Mouse (Mus musculus) hindbrain, embryonic 16.5 days (tissue): ENCODE data around the gene Pclaf. TPM values are rescaled to one million over a fixed set of nuclear protein-coding genes. Genes with fewer than 3 reads are reported as not detected.

Source experiments
- ATAC-seq: fragments of 200-750 bp; cut with Nextera tagmentation; 2 replicates; pipeline ENCODE4 v1.8.0; 2017; ENCODE audit warnings: moderate TSS enrichment, moderate library complexity
- H3K27ac ChIP-seq: fragments of 300-500 bp; sonication (generic); 2 replicates; pipeline ENCODE4 v1.5.1; 2014; ENCODE audit warnings: low read depth, mild to moderate bottlenecking, control low read depth, low read length, moderate library complexity
- H3K27me3 ChIP-seq: fragments of 300-500 bp; sonication (generic); replicated peaks from 2 replicates; pipeline ENCODE4 v1.6.1; 2014; ENCODE audit warnings: low read length; ENCODE audit not compliant: control insufficient read depth, insufficient read depth
- H3K36me3 ChIP-seq: fragments of 300-500 bp; sonication (generic); 2 replicates; pipeline ENCODE4 v1.6.1; 2014; ENCODE audit warnings: mild to moderate bottlenecking, low read length, moderate library complexity, mixed read lengths; ENCODE audit not compliant: control insufficient read depth, insufficient read depth
- H3K4me1 ChIP-seq: fragments of 300-500 bp; sonication (generic); 2 replicates; pipeline ENCODE4 v1.6.1; 2014; ENCODE audit warnings: low read depth, low read length; ENCODE audit not compliant: control insufficient read depth, insufficient read depth
- H3K4me2 ChIP-seq: fragments of 300-500 bp; sonication (generic); 2 replicates; pipeline ENCODE4 v1.6.1; 2014; ENCODE audit warnings: mild to moderate bottlenecking, low read length, control low read depth, moderate library complexity
- H3K4me3 ChIP-seq: fragments of 300-500 bp; sonication (generic); 2 replicates; pipeline ENCODE4 v1.5.1; 2014; ENCODE audit warnings: mild to moderate bottlenecking, low read length, control low read depth, moderate library complexity
- H3K9ac ChIP-seq: fragments of 300-500 bp; sonication (generic); 2 replicates; pipeline ENCODE4 v1.6.1; 2014; ENCODE audit warnings: low read depth, mild to moderate bottlenecking, control low read depth, low read length, moderate library complexity
- H3K9me3 ChIP-seq: fragments of 300-500 bp; sonication (generic); 2 replicates; pipeline ENCODE4 v1.6.1; 2014; ENCODE audit warnings: mild to moderate bottlenecking, low read length, moderate library complexity; ENCODE audit not compliant: control insufficient read depth
- WGBS: fragments of 180-500 bp; shearing (Covaris S2); extraction: QIAGEN DNeasy Blood & Tissue Kit; methylation state at CpG from one replicate; pipeline ENCODE4 v1.1.7; 2014; 5-methylcytosine and 5-hydroxymethylcytosine counted together
- polyA plus RNA-seq: library from polyadenylated mRNA; unstranded; fragments of >200 nt; fragmentation: Nextera tagmentation; extraction: Ambion mirVana; gene quantifications from 2 replicates; pipeline ENCODE4 v1.2.1, GENCODE M21; 2015

The Pclaf gene
- polyA plus RNA-seq, 1 experiment from 2014 or later: 24.4 TPM

- no peaks in the 10 kb centered on the region for H3K36me3 ChIP-seq
These were observed 13.4 kb downstream of the Pclaf start for GRCm38 (mm10) chr9:65903419-65903818.

GRCm38 (mm10) chr9:65908394-65909300 lies 18.6 kb downstream of the Pclaf start, which contains the start of the genes Trip4 and Csnk1g1:
Trip4 (minus strand) TSS chr9:65908794.
Csnk1g1 (plus strand) TSS chr9:65908924.
- under 1% methylated on average over 38 of the region's 38 CpGs for WGBS
- peak within 1 kb of the TSS; percentile 89 for H3K27ac ChIP-seq
- H3K4me3 ChIP-seq: peak within 1 kb of the TSS; percentile 88
- H3K9me3 ChIP-seq: no peaks in the 10 kb centered on the region
- H3K36me3 ChIP-seq: no peaks in the 10 kb centered on the region
- H3K4me2 ChIP-seq: peak within 1 kb of the TSS; percentile 81
- peaks cover 12% of the 10 kb centered on the region for H3K4me1 ChIP-seq
- peak; percentile 100 for ATAC-seq
- H3K9ac ChIP-seq: peak within 1 kb of the TSS; percentile 84
- no peaks in the 10 kb centered on the region for H3K27me3 ChIP-seq

More at GRCm38 (mm10) chr9:65903419-65903818, 13.4 kb downstream of the Pclaf start:
- Histone ChIP-seq H3K27ac (no peak overlapping the region), H3K4me1 (peaks cover 7% of the 10 kb centered on the region), H3K9ac (no peak overlapping the region), H3K27me3 (no peaks in the 10 kb centered on the region), H3K9me3 (no peaks in the 10 kb centered on the region), H3K4me3 (no peak overlapping the region), H3K4me2 (no peak overlapping the region)
- ATAC-seq: no peak

- peak overlapping the region; percentile 88 for H3K4me3 ChIP-seq
- peaks cover 12% of the 10 kb centered on the region for H3K4me1 ChIP-seq
- peak; percentile 34; the same call in 1 of the 2 replicates for ATAC-seq
- peak overlapping the region; percentile 81 for H3K4me2 ChIP-seq
- peak overlapping the region; percentile 84 for H3K9ac ChIP-seq
- under 1% methylated on average over 32 of the region's 34 CpGs for WGBS
- no peaks in the 10 kb centered on the region for H3K36me3 ChIP-seq
- no peaks in the 10 kb centered on the region for H3K27me3 ChIP-seq
- H3K27ac ChIP-seq: peak overlapping the region; percentile 89
- no peaks in the 10 kb centered on the region for H3K9me3 ChIP-seq
These were observed 19.3 kb downstream of the Pclaf start for GRCm38 (mm10) chr9:65909301-65909801.

- H3K27me3 ChIP-seq: no peaks in the 10 kb centered on the region
- H3K27ac ChIP-seq: peak overlapping the region; percentile 89; the same call in 1 of the 2 replicates
- H3K9ac ChIP-seq: peak overlapping the region; percentile 84
- H3K9me3 ChIP-seq: no peaks in the 10 kb centered on the region
- no peak for ATAC-seq
- 9% methylated on average over 4 of the region's 4 CpGs for WGBS
- H3K4me3 ChIP-seq: peak overlapping the region; percentile 88
- peak overlapping the region; percentile 81 for H3K4me2 ChIP-seq
- H3K36me3 ChIP-seq: no peaks in the 10 kb centered on the region
- H3K4me1 ChIP-seq: peaks cover 12% of the 10 kb centered on the region
These were observed 19.8 kb downstream of the Pclaf start for GRCm38 (mm10) chr9:65909837-65910236.

GRCm38 (mm10) chr9:65913976-65914375 lies 23.9 kb downstream of the Pclaf start:
- H3K4me1 ChIP-seq: peaks cover 5% of the 10 kb centered on the region; the same call in 1 of the 2 replicates
- no peak overlapping the region for H3K4me2 ChIP-seq
- H3K9ac ChIP-seq: no peak overlapping the region
- WGBS: 81% methylated on average over 2 of the region's 2 CpGs
- no peaks in the 10 kb centered on the region for H3K36me3 ChIP-seq
- H3K9me3 ChIP-seq: no peaks in the 10 kb centered on the region
- H3K4me3 ChIP-seq: no peak overlapping the region
- no peaks in the 10 kb centered on the region for H3K27me3 ChIP-seq
- no peak overlapping the region for H3K27ac ChIP-seq
- ATAC-seq: no peak

- H3K27me3 ChIP-seq: no peaks in the 10 kb centered on the region
- no peaks in the 10 kb centered on the region for H3K9me3 ChIP-seq
- H3K9ac ChIP-seq: no peak overlapping the region
- no peaks in the 10 kb centered on the region for H3K4me1 ChIP-seq
- no peak overlapping the region for H3K4me2 ChIP-seq
- WGBS: 85% methylated on average over 1 of the region's 1 CpGs
- no peak overlapping the region for H3K27ac ChIP-seq
- no peak overlapping the region for H3K4me3 ChIP-seq
- no peak for ATAC-seq
- H3K36me3 ChIP-seq: no peaks in the 10 kb centered on the region
These were observed 27.0 kb downstream of the Pclaf start for GRCm38 (mm10) chr9:65917015-65917414.

- H3K36me3 ChIP-seq: no peaks in the 10 kb centered on the region
- no peak overlapping the region for H3K4me3 ChIP-seq
- H3K4me2 ChIP-seq: no peak overlapping the region
- H3K27ac ChIP-seq: no peak overlapping the region
- no peaks in the 10 kb centered on the region for H3K4me1 ChIP-seq
- no peaks in the 10 kb centered on the region for H3K9me3 ChIP-seq
- no peak overlapping the region for H3K9ac ChIP-seq
- H3K27me3 ChIP-seq: no peaks in the 10 kb centered on the region
- no peak for ATAC-seq
These were observed 38.4 kb downstream of the Pclaf start for GRCm38 (mm10) chr9:65928456-65928855.

GRCm38 (mm10) chr9:65929826-65930225 lies 39.8 kb downstream of the Pclaf start:
- Histone ChIP-seq H3K9ac (no peak overlapping the region), H3K4me2 (no peak overlapping the region), H3K27me3 (no peaks in the 10 kb centered on the region), H3K27ac (no peak overlapping the region), H3K4me3 (no peak overlapping the region), H3K4me1 (no peaks in the 10 kb centered on the region), H3K9me3 (no peaks in the 10 kb centered on the region), H3K36me3 (no peaks in the 10 kb centered on the region)
- no peak for ATAC-seq

GRCm38 (mm10) chr9:65937566-65937965 lies 47.5 kb downstream of the Pclaf start:
- Histone ChIP-seq H3K4me2 (no peak overlapping the region), H3K4me3 (no peak overlapping the region), H3K36me3 (no peaks in the 10 kb centered on the region), H3K4me1 (no peaks in the 10 kb centered on the region), H3K9me3 (no peaks in the 10 kb centered on the region), H3K9ac (no peak overlapping the region), H3K27ac (no peak overlapping the region), H3K27me3 (no peaks in the 10 kb centered on the region)
- no peak for ATAC-seq
- WGBS: 95% methylated on average over 2 of the region's 2 CpGs
